Mouse (Mus musculus): ENCODE results near the gene Epop. TPM values are rescaled to one million over a fixed set of nuclear protein-coding genes. Genes with fewer than 3 reads are reported as not detected.

The Epop gene
- polyA plus RNA-seq, 1 experiment from 2014 or later = 2.1 TPM

Small RNA genes lying within 50 kb of the gene (microRNA-seq; reads per million reads assigned to microRNA genes)
- gene Gm24158 (not detected), gene Mir6927 (not detected)

Other genes starting within 250 kb of the Epop start
- gene Arhgap23, start 214.2 kb downstream of the Epop start, polyA plus RNA-seq (2015; fragmentation: Nextera tagmentation; extraction: Ambion mirVana) = 8.0 and 9.2 TPM in 2 replicates
- 1.2 and 1.4 TPM in 2 replicates for gene 4933428G20Rik, start 129.4 kb downstream of the Epop start, polyA plus RNA-seq (2015; fragmentation: Nextera tagmentation; extraction: Ambion mirVana)
- gene Srcin1, start 53.5 kb downstream of the Epop start, polyA plus RNA-seq (2015; fragmentation: Nextera tagmentation; extraction: Ambion mirVana) = 7.2 and 10.5 TPM in 2 replicates
- 2.3 and 3.1 TPM in 2 replicates for gene Mllt6, start 33.7 kb upstream of the Epop start, polyA plus RNA-seq (2015; fragmentation: Nextera tagmentation; extraction: Ambion mirVana)
- gene Cisd3, start 56.1 kb upstream of the Epop start, polyA plus RNA-seq (2015; fragmentation: Nextera tagmentation; extraction: Ambion mirVana) = 46.9 and 50.1 TPM in 2 replicates
- 17.6 and 17.7 TPM in 2 replicates for gene Pcgf2, start 70.8 kb upstream of the Epop start, polyA plus RNA-seq (2015; fragmentation: Nextera tagmentation; extraction: Ambion mirVana)
- gene Psmb3, start 73.7 kb upstream of the Epop start, polyA plus RNA-seq (2015; fragmentation: Nextera tagmentation; extraction: Ambion mirVana) = 458 and 459 TPM in 2 replicates
- 3.8 and 5.0 TPM in 2 replicates for gene Pip4k2b, start 115.0 kb upstream of the Epop start, polyA plus RNA-seq (2015; fragmentation: Nextera tagmentation; extraction: Ambion mirVana)
- gene Cwc25, start 136.9 kb upstream of the Epop start, polyA plus RNA-seq (2015; fragmentation: Nextera tagmentation; extraction: Ambion mirVana) = 16.2 and 16.4 TPM in 2 replicates
- gene 1700001P01Rik, start 146.2 kb upstream of the Epop start, polyA plus RNA-seq (2015; fragmentation: Nextera tagmentation; extraction: Ambion mirVana) = 0.63 and 0.88 TPM in 2 replicates
- 314 and 372 TPM in 2 replicates for gene Rpl23, start 152.7 kb upstream of the Epop start, polyA plus RNA-seq (2015; fragmentation: Nextera tagmentation; extraction: Ambion mirVana)
- 136 and 143 TPM in 2 replicates for gene Lasp1, start 169.3 kb upstream of the Epop start, polyA plus RNA-seq (2015; fragmentation: Nextera tagmentation; extraction: Ambion mirVana)
- gene B230217C12Rik, start 211.1 kb upstream of the Epop start, polyA plus RNA-seq (2015; fragmentation: Nextera tagmentation; extraction: Ambion mirVana) = 41.8 and 47.2 TPM in 2 replicates

Data from neural tube, embryonic 15.5 days (tissue).